Mouse (Mus musculus) lung, adult 2 months (tissue): Measurements from ENCODE around the gene Marveld3.

Experiments
- CTCF ChIP-seq: fragments of 200-500 bp; IDR thresholded peaks from 2 replicates; pipeline ENCODE4 v1.5.1; 2011; ENCODE audit warnings: mild to moderate bottlenecking, low read length, control low read depth; ENCODE audit not compliant: insufficient read depth
- POLR2A ChIP-seq: fragments of 200-500 bp; IDR thresholded peaks from 2 replicates; pipeline ENCODE4 v1.6.1; 2011; ENCODE audit warnings: low read depth, mild to moderate bottlenecking, control low read depth, low read length, borderline replicate concordance; ENCODE audit errors: extremely low read depth

DNA sequence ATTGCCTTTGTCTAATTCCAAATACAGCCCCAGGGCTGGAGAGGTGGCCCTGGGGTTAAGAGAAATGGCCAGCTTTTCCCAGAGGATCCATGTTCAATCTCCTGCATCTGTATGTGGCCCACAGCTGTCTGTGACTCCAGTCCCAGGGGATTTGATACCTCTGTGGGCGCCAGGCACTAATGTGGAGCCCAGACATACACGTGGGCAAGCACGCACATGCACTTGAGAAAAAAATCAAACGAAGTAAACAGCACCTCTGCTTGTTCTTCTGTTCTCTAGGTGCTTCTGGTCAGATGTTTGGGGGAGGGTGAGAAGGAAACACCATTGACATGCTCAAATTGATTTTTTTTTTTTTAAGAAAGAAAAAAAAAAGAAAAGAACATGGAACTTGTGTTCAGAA, 2.1 kb upstream of the Marveld3 start:
- TF ChIP-seq POLR2A = no peak
- TF ChIP-seq CTCF = no peak
